Mouse (Mus musculus) G1E (cell line): ENCODE measurements around the gene Fam89a. TPM values are rescaled to one million over a fixed set of nuclear protein-coding genes. Genes with fewer than 3 reads are reported as not detected.

Experiments used
- ATAC-seq: 2 replicates; pipeline ENCODE4 v1.8.0; 2016; ENCODE audit warnings: mild to moderate bottlenecking; ENCODE audit not compliant: insufficient number of reproducible peaks, poor library complexity, low FRiP score, severe bottlenecking; ENCODE audit errors: extremely low read depth
- DNase-seq: peaks from one replicate; pipeline ENCODE4 v3.0.0; 2012; ENCODE audit warnings: low spot score
- H3K27me3 ChIP-seq: 2 replicates; pipeline ENCODE4 v1.6.1; 2012; ENCODE audit warnings: mild to moderate bottlenecking, low read length, inconsistent platforms; ENCODE audit not compliant: insufficient read depth
- H3K36me3 ChIP-seq: replicated peaks from 2 replicates; pipeline ENCODE3; 2012; ENCODE audit warnings: mild to moderate bottlenecking, inconsistent platforms
- H3K4me1 ChIP-seq: 2 replicates; pipeline ENCODE4 v1.6.1; 2012; ENCODE audit warnings: low read depth, low read length, inconsistent platforms, mixed read lengths; ENCODE audit not compliant: insufficient read depth
- H3K4me3 ChIP-seq: 2 replicates; pipeline ENCODE4 v1.5.1; 2012; ENCODE audit warnings: low read depth, mild to moderate bottlenecking, inconsistent platforms, low read length, moderate library complexity, mixed read lengths
- H3K9me3 ChIP-seq: replicated peaks from 2 replicates; pipeline ENCODE4 v1.6.1; 2012; ENCODE audit warnings: inconsistent platforms
- CTCF ChIP-seq: IDR thresholded peaks from 2 replicates; pipeline ENCODE4 v1.5.1; 2012; ENCODE audit warnings: low read depth, low read length, inconsistent platforms, mixed read lengths
- GATA1 ChIP-seq: IDR thresholded peaks from 2 replicates; pipeline ENCODE4 v1.6.1; 2012; ENCODE audit warnings: borderline replicate concordance, low read length, inconsistent platforms, mixed read lengths
- GATA2 ChIP-seq: IDR thresholded peaks from 2 replicates; pipeline ENCODE4 v1.6.1; 2012; ENCODE audit warnings: low read depth, low read length, inconsistent platforms, borderline replicate concordance
- POLR2AphosphoS5 ChIP-seq: IDR thresholded peaks from 2 replicates; pipeline ENCODE4 v1.6.1; 2012; ENCODE audit warnings: low read depth, low read length, inconsistent platforms; ENCODE audit not compliant: insufficient replicate concordance
- TAL1 ChIP-seq: conservative IDR thresholded peaks from 2 replicates; pipeline ENCODE4 v1.6.1; 2012; ENCODE audit warnings: low read depth, low read length, inconsistent platforms, mixed read lengths
- polyA plus RNA-seq: library from polyadenylated mRNA; stranded (reverse); fragments of >175 nt; gene quantifications from 2 replicates; pipeline ENCODE4 v1.2.3, GENCODE M21; 2012
- total RNA-seq, 2 experiments: library from RNA; stranded (forward) in 1 of 2; stranded (reverse) in 1 of 2; fragments of 200-1000 nt in 1 of 2; fragments of >200 nt in 1 of 2; fragmentation: Nextera tagmentation in 1 of 2; gene quantifications; 2 replicates each; pipeline ENCODE4 v1.2.3; 2014 to 2017

Gene Fam89a
- total and polyA plus RNA-seq, 3 experiments: not detected

DNA sequence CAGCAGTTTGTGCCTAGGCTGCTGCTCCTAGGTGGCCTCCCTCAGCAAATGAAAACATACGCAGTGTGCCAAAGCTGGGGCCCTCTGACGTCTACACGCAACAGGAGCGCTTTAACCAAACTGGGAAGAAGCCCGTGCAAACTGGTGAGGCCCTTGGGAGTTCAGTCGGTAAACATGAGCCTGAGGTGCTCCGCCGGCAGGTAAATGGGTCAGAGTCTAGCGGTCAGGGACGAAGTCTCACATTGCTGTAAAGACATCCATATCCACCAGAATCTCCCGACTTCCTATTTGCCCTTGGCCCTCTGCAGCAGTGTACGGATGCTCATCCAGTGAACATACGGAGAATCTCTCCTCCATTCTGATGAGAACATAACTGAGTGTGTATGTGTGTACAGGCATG is 5.0 kb downstream of the Fam89a start:
- Histone ChIP-seq H3K4me3 (no peak overlapping the region), H3K27me3 (peaks cover 24% of the 10 kb centered on the region; the same call in 1 of the 2 replicates), H3K4me1 (peaks cover 2% of the 10 kb centered on the region), H3K36me3 (no peaks in the 10 kb centered on the region), H3K9me3 (peaks cover 6% of the 10 kb centered on the region)
- DNase-seq (no peak), ATAC-seq (no peak)
- TF ChIP-seq POLR2AphosphoS5 (no peak), CTCF (no peak), GATA2 (no peak), GATA1 (no peak), TAL1 (no peak)

DNA sequence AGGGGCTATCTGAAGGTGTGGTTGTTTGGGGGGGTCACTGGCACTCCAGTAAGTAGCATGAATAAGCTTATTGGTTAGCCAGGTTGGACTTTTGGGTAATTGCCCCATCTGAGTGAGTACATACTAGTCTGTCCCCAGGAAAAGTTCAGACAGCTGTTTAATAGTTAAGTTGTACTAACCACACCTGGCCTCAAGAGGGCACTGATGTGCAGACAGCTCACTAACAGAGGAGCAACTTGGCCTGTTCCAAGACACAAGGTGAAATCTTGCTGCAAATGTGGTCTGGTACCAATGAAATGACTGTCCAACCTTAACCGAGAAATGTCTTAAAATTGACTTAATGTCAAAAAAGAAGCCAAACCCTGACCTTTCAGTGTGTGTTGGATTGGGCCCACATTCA is 12.4 kb downstream of the Fam89a start:
- TF ChIP-seq GATA2: no peak
- peak; percentile 14; the same call in 1 of the 2 replicates for TF ChIP-seq CTCF
- Histone ChIP-seq H3K4me3 (no peak overlapping the region), H3K9me3 (no peaks in the 10 kb centered on the region), H3K36me3 (peaks cover 9% of the 10 kb centered on the region), H3K27me3 (0 out of 2 replicates have a peak, but pooled peaks cover 2% of the 10 kb centered on the region), H3K4me1 (no peaks in the 10 kb centered on the region; the same call in 1 of the 2 replicates)
- DNase-seq (no peak), ATAC-seq (no peak)

DNA sequence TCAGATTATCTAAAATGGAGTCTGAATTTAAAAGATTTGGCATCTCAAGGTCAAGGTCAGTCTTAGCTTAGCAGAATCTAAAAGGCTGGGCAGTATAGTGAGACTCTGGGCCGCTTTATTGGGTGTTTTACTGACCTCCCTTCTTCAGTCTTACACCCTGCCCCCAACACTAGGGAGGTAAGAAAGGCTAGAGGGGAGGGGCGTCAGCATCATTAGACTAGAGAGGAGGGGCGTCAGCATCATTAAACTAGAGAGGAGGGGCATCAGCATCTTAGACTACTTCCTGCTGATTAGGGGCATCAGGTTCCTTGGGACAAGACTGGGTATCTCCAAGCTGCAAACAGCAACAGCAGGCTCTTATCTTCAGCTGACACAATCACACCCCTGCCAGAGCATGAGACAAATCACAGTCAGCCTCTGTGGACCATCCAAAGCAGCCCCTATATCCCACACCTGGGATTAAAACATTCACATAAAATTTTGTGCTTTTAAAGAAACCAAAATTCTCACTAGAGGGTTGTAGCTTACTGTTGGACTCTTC is 16.2 kb downstream of the Fam89a start:
- H3K4me1 ChIP-seq: peaks cover 4% of the 10 kb centered on the region; the same call in 1 of the 2 replicates
- TF ChIP-seq GATA1: no peak
- no peak for TF ChIP-seq GATA2
- no peak for TF ChIP-seq CTCF
- TF ChIP-seq TAL1: 0 out of 2 replicates have a peak, but pooled peaks have one; percentile 11
- ATAC-seq: peak; percentile 42; the same call in 1 of the 2 replicates
- H3K27me3 ChIP-seq: no peaks in the 10 kb centered on the region
- H3K9me3 ChIP-seq: no peaks in the 10 kb centered on the region
- DNase-seq: no peak
- no peak overlapping the region for H3K4me3 ChIP-seq
- peaks cover 46% of the 10 kb centered on the region for H3K36me3 ChIP-seq

DNA sequence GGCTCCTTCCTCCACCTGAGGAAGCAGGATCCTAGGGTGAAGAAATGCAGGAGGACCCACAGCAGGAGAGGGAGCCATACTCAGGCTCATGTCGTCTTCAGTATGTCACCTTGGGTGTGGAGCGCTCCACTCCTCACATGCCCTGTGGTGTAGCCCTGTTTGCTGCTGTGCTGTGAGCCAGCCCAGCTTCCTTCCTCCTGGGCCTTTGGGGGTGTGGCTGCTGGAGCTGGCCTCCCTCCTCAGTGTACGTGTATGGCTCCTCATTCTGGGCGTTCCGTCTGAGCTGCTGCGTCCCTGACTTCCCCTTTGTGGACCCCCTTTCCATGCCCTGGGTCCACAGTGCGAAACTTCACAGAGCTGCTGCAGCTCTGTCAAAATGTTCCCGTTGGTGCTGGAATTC is 18.8 kb downstream of the Fam89a start:
- Histone ChIP-seq H3K36me3 (peaks cover 69% of the 10 kb centered on the region), H3K27me3 (no peaks in the 10 kb centered on the region), H3K4me3 (no peak overlapping the region), H3K9me3 (no peaks in the 10 kb centered on the region), H3K4me1 (peaks cover 4% of the 10 kb centered on the region; the same call in 1 of the 2 replicates)
- ATAC-seq (no peak), DNase-seq (no peak)
- TF ChIP-seq GATA1 (no peak), POLR2AphosphoS5 (no peak), CTCF (no peak), GATA2 (no peak), TAL1 (no peak)

DNA sequence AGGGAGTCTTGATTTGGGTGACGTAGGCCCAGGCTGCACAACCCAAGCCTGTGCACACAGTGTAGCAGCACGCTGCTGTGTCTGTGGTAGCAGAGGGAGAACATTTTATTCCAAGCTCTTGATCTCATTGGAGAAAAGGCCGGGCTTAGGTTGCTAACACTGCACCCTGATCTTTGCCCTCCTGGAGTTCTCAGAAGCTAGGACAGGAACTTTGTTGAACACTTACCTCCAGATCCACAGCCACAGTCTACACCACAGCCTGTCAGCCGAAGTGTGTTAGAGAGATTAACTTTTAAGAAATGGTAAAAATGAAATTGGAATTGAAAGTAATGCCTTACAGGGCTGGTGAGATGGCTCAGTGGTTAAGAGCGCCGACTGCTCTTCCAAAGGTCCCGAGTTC is 27.3 kb downstream of the Fam89a start:
- ATAC-seq (no peak), DNase-seq (no peak)
- Histone ChIP-seq H3K36me3 (peaks cover 57% of the 10 kb centered on the region), H3K4me3 (no peak overlapping the region), H3K4me1 (peaks cover 26% of the 10 kb centered on the region), H3K27me3 (no peaks in the 10 kb centered on the region), H3K9me3 (no peaks in the 10 kb centered on the region)
- no peak for TF ChIP-seq CTCF
- no peak for TF ChIP-seq GATA2
- TF ChIP-seq POLR2AphosphoS5: no peak
- no peak for TF ChIP-seq TAL1
- no peak for TF ChIP-seq GATA1

DNA sequence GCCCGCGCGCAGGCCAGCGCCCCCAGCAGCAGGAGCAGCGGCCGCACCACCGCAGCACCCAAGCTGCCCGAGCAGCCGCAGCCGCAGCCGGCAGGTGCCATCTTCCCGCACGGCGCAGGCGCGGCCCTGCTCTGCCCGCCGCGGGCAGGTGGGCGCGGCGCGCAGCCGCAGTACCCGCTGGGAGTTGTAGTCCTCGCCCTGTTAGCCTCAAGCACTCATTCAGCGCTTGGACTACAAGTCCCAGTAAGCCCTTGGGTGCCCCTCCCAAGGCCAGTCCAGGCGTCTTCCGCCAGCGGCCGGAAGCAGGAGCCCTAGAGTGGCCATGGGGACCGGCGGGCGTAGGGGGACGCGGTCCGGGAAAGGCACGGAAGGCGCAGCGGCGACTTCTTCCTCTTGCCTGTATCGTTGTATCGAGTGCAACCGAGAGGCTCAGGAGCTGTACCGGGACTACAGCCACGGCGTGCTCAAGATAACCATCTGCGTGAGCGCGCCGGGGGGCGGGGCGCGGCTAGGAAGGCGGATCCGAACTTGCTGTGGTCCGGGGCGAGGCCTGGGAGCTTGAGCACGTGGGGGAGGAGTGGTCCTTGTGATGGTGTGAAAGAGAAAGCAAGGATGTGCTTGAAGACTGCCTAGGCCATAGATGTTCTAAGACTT is 29.6 kb downstream of the Fam89a start, which contains the start of the genes Ttc13 and Arv1:
TSS of gene Ttc13 (minus strand) at position 122 of the 654 bp plus-strand sequence.
TSS of gene Arv1 (plus strand) at position 278 of the 654 bp plus-strand sequence.
- H3K27me3 ChIP-seq: no peaks in the 10 kb centered on the region
- peaks cover 29% of the 10 kb centered on the region for H3K4me1 ChIP-seq
- peak within 1 kb of the TSS; percentile 97 for H3K4me3 ChIP-seq
- TF ChIP-seq POLR2AphosphoS5 (no peak), GATA2 (no peak), TAL1 (no peak), GATA1 (no peak), CTCF (no peak)
- H3K9me3 ChIP-seq: no peaks in the 10 kb centered on the region
- ATAC-seq (peak; percentile 98), DNase-seq (peak; percentile 98)
- peaks cover 48% of the 10 kb centered on the region for H3K36me3 ChIP-seq
